Mouse (Mus musculus) CH12.LX (cell line): ENCODE measurements around the gene Ly6f. TPM values are rescaled to one million over a fixed set of nuclear protein-coding genes. Genes with fewer than 3 reads are reported as not detected.

Experiments
- DNase-seq: peaks from one replicate; pipeline ENCODE4 v3.0.0-alpha.2; 2013; ENCODE audit errors: extremely low read depth
- H3K27ac ChIP-seq: 2 replicates; pipeline ENCODE4 v1.5.1; 2012; ENCODE audit warnings: low read depth, mild to moderate bottlenecking, control low read depth, moderate library complexity; ENCODE audit not compliant: insufficient read depth
- H3K27me3 ChIP-seq: replicated peaks from 2 replicates; pipeline ENCODE3; 2012; ENCODE audit warnings: inconsistent platforms
- H3K36me3 ChIP-seq, 2 experiments: replicated peaks in 1 of 2; 2 replicates each; pipeline versions ENCODE3 to v1.6.1; 2012; ENCODE audit warnings: inconsistent platforms in 1 of 2, low read length in 1 of 2, mild to moderate bottlenecking in 1 of 2, mixed read lengths in 1 of 2, moderate library complexity in 1 of 2; ENCODE audit not compliant: control insufficient read depth in 1 of 2, insufficient read depth in 1 of 2
- H3K4me1 ChIP-seq, 2 experiments: 2 replicates each; pipeline ENCODE4 v1.6.1; 2012; ENCODE audit warnings: inconsistent platforms in 1 of 2, moderate library complexity in 1 of 2; ENCODE audit not compliant: insufficient read depth in 2 of 2, control insufficient read depth in 1 of 2
- H3K4me2 ChIP-seq: 2 replicates; pipeline ENCODE4 v1.6.1; 2012; ENCODE audit warnings: low read depth, mild to moderate bottlenecking, control low read depth; ENCODE audit not compliant: poor library complexity, insufficient read depth, severe bottlenecking
- H3K4me3 ChIP-seq, 3 experiments: fragments of 150-350 bp in 1 of 3; sonication (generic) in 1 of 3; replicated peaks in 1 of 3; 2 replicates each; pipeline versions ENCODE3 to v1.5.1; 2011 to 2012; ENCODE audit warnings: low read depth in 2 of 3, low read length in 2 of 3, mild to moderate bottlenecking in 2 of 3, moderate library complexity in 2 of 3, control low read depth in 1 of 3, improper control_type of control experiment in 1 of 3, inconsistent platforms in 1 of 3, mixed read lengths in 1 of 3; ENCODE audit not compliant: poor library complexity in 1 of 3
- H3K79me2 ChIP-seq: replicated peaks from 2 replicates; pipeline ENCODE4 v1.6.1; 2012; ENCODE audit warnings: mild to moderate bottlenecking, moderate library complexity; ENCODE audit not compliant: control insufficient read depth, poor library complexity, insufficient read depth, severe bottlenecking; ENCODE audit errors: extremely low read depth
- H3K9ac ChIP-seq: 2 replicates; pipeline ENCODE4 v1.6.1; 2012; ENCODE audit warnings: low read depth, mild to moderate bottlenecking, control low read depth, moderate library complexity; ENCODE audit not compliant: insufficient read depth
- H3K9me3 ChIP-seq: replicated peaks from 2 replicates; pipeline ENCODE3; 2012; ENCODE audit warnings: low read length, inconsistent platforms, mixed read lengths
- CHD2 ChIP-seq: IDR thresholded peaks from 2 replicates; pipeline ENCODE4 v1.6.1; 2011; ENCODE audit warnings: low read length, improper control_type of control experiment
- ELF1 ChIP-seq: IDR thresholded peaks from 2 replicates; pipeline ENCODE4 v1.6.1; 2014; ENCODE audit warnings: low read depth, mild to moderate bottlenecking, inconsistent platforms, low read length, improper control_type of control experiment
- EP300 ChIP-seq: IDR thresholded peaks from 2 replicates; pipeline ENCODE4 v1.6.1; 2011; ENCODE audit warnings: low read length, improper control_type of control experiment
- HCFC1 ChIP-seq: IDR thresholded peaks from 2 replicates; pipeline ENCODE4 v1.6.1; 2012; ENCODE audit warnings: low read depth, mild to moderate bottlenecking, inconsistent platforms, low read length, improper control_type of control experiment
- IRF4 ChIP-seq: IDR thresholded peaks from 2 replicates; pipeline ENCODE4 v1.6.1; 2014; ENCODE audit warnings: low read depth, mild to moderate bottlenecking, inconsistent platforms, low read length, improper control_type of control experiment
- JUN ChIP-seq: IDR thresholded peaks from 2 replicates; pipeline ENCODE4 v1.6.1; 2011; ENCODE audit warnings: low read depth, mild to moderate bottlenecking, low read length, improper control_type of control experiment, moderate library complexity; ENCODE audit not compliant: insufficient read depth
- KAT2A ChIP-seq: IDR thresholded peaks from 2 replicates; pipeline ENCODE4 v1.6.1; 2012; ENCODE audit warnings: low read length, improper control_type of control experiment, inconsistent platforms; ENCODE audit not compliant: insufficient replicate concordance
- MAFK ChIP-seq: IDR thresholded peaks from 2 replicates; pipeline ENCODE4 v1.6.1; 2011; ENCODE audit warnings: low read length, improper control_type of control experiment; ENCODE audit not compliant: insufficient replicate concordance
- MEF2A ChIP-seq: IDR thresholded peaks from 2 replicates; pipeline ENCODE4 v1.6.1; 2014; ENCODE audit warnings: low read depth, mild to moderate bottlenecking, inconsistent platforms, low read length, improper control_type of control experiment, borderline replicate concordance
- MYC ChIP-seq: IDR thresholded peaks from 2 replicates; pipeline ENCODE4 v1.6.1; 2011; ENCODE audit warnings: low read depth, mild to moderate bottlenecking, improper control_type of control experiment, low read length
- NELFE ChIP-seq: IDR thresholded peaks from 2 replicates; pipeline ENCODE4 v1.6.1; 2011; ENCODE audit warnings: low read depth, low read length, improper control_type of control experiment
- PAX5 ChIP-seq: IDR thresholded peaks from 2 replicates; pipeline ENCODE4 v1.6.1; 2012; ENCODE audit warnings: low read length, inconsistent platforms, mixed read lengths
- POLR2A ChIP-seq: IDR thresholded peaks from 2 replicates; pipeline ENCODE4 v1.6.1; 2011; ENCODE audit warnings: low read depth, mild to moderate bottlenecking, improper control_type of control experiment, low read length
- POLR2AphosphoS2 ChIP-seq: IDR thresholded peaks from 2 replicates; pipeline ENCODE4 v1.6.1; 2011; ENCODE audit warnings: low read depth, low read length, improper control_type of control experiment
- RAD21 ChIP-seq: IDR thresholded peaks from 2 replicates; pipeline ENCODE4 v1.6.1; 2011; ENCODE audit warnings: low read depth, mild to moderate bottlenecking, low read length, improper control_type of control experiment, moderate library complexity
- SMC3 ChIP-seq: IDR thresholded peaks from 2 replicates; pipeline ENCODE4 v1.6.1; 2011; ENCODE audit warnings: low read depth, low read length, improper control_type of control experiment
- USF1 ChIP-seq: IDR thresholded peaks from 2 replicates; pipeline ENCODE4 v1.6.1; 2014; ENCODE audit warnings: low read depth, mild to moderate bottlenecking, inconsistent platforms, low read length, improper control_type of control experiment
- ZKSCAN1 ChIP-seq: IDR thresholded peaks from 2 replicates; pipeline ENCODE4 v1.6.1; 2012; ENCODE audit warnings: low read depth, inconsistent platforms, low read length, improper control_type of control experiment, borderline replicate concordance
- ZMIZ1 ChIP-seq: IDR thresholded peaks from 2 replicates; pipeline ENCODE4 v1.6.1; 2012; ENCODE audit warnings: low read depth, mild to moderate bottlenecking, inconsistent platforms, low read length, improper control_type of control experiment
- dilution Hi-C: fragments of 300-500 bp; cut with MboI; formaldehyde crosslinking; loops from 2 replicates; pipeline ENCODE4 v1.14.3; 2020; ENCODE audit warnings: low sequenced_read_pairs; ENCODE audit not compliant: extremely low pct_unique_long_range_greater_than_20kb, extremely low pct_ligation_motif_present
- in situ Hi-C: fragments of 300-500 bp; cut with MboI; formaldehyde crosslinking; loops from 3 replicates; pipeline ENCODE4 v1.14.3; 2019; ENCODE audit warnings: low sequenced_read_pairs, low pct_ligation_motif_present, low pct_unique_long_range_greater_than_20kb, mixed read lengths
- polyA plus RNA-seq: library from polyadenylated mRNA; unstranded; fragments of >175 nt; gene quantifications from 2 replicates; pipeline ENCODE4 v1.2.1, GENCODE M21; 2012; ENCODE audit warnings: low read depth; ENCODE audit not compliant: insufficient read length
- total RNA-seq, 2 experiments: library from RNA; depleted of rRNA; stranded (reverse); fragments of 300-350 nt in 1 of 2; fragments of >200 nt in 1 of 2; gene quantifications; 2 replicates each; pipeline ENCODE4 v1.2.3; 2012 to 2014

The Ly6f gene
- total and polyA plus RNA-seq, 3 experiments = not detected

- Histone ChIP-seq H3K27ac (no peak overlapping the region), H3K9ac (no peak overlapping the region), H3K4me3 (no peak overlapping the region), H3K9me3 (peaks cover 3% of the 10 kb centered on the region), H3K36me3 (no peaks in the 10 kb centered on the region), H3K79me2 (no peaks in the 10 kb centered on the region), H3K4me1 (no peaks in the 10 kb centered on the region)
- in situ Hi-C loops = no loop called here
- DNase-seq = no peak
- TF ChIP-seq ELF1 (no peak), MEF2A (no peak), JUN (no peak), IRF4 (no peak), PAX5 (no peak), RAD21 (no peak), EP300 (no peak), KAT2A (no peak), NELFE (no peak), ZMIZ1 (no peak), MYC (no peak)
- TF ChIP-seq, all 38 proteins: peak for 0
- peaks cover 61% of the 10 kb centered on the region for H3K27me3 ChIP-seq
- dilution Hi-C loops = no loop called here
- H3K4me2 ChIP-seq = no peak overlapping the region
Observed at GRCm38 (mm10) chr15:75292377-75292776, 24.2 kb downstream of the Ly6f start.

GRCm38 (mm10) chr15:75293873-75294385, 25.7 kb downstream of the Ly6f start:
- in situ Hi-C loops = no loop called here
- DNase-seq = no peak
- H3K79me2 ChIP-seq = no peaks in the 10 kb centered on the region
- TF ChIP-seq SMC3 (no peak), JUN (no peak), RAD21 (no peak), MAFK (no peak), NELFE (no peak), CHD2 (no peak), USF1 (no peak), MEF2A (no peak), ZMIZ1 (no peak), HCFC1 (no peak), ZKSCAN1 (no peak), POLR2A (no peak), POLR2AphosphoS2 (no peak), KAT2A (no peak)
- no peak overlapping the region for H3K9ac ChIP-seq
- no peak overlapping the region for H3K4me2 ChIP-seq
- dilution Hi-C loops = no loop called here
- no peak overlapping the region for H3K27ac ChIP-seq
- H3K9me3 ChIP-seq = no peaks in the 10 kb centered on the region
- H3K4me3 ChIP-seq = no peak overlapping the region
- no peaks in the 10 kb centered on the region for H3K36me3 ChIP-seq
- H3K27me3 ChIP-seq = peaks cover 45% of the 10 kb centered on the region
- no peaks in the 10 kb centered on the region for H3K4me1 ChIP-seq
